Mouse (Mus musculus) spleen, adult 18-20 months (tissue): Measurements from ENCODE around the gene Ugt1a8.
A peak's percentile ranks its signal among the peaks of the same experiment; 100 is the strongest.

Source experiments
- DNase-seq, 2 experiments: peaks; one replicate each; pipeline ENCODE4 v3.0.0; 2022; ENCODE audit warnings: mixed read lengths in 2 of 2

Gene Ugt1a8

DNA sequence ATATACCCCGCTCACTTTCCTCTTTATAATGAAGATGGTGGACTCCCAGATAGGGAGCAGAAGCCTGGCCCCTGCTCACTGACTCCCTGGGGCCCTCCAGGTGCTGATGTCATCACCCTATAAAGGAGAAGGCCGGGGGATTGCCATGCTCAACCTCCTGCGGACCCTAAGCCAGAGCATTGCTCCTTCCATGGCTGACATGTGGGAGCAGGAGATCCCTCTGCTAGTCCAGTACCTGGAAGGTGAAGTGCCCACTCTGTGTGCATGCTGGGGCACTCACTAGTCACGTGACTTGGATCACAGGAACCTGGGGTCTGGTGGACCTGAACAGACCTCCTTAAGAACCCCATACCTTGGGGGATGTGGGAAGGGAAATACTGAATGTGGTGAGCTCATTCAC lies 153.0 kb downstream of the Ugt1a8 start:
- DNase-seq = peak in 1 of 2 experiments; percentile 18

GRCm38 (mm10) chr1:88243861-88244260 lies 156.2 kb downstream of the Ugt1a8 start:
- DNase-seq = peak in 1 of 2 experiments; percentile 22

DNA sequence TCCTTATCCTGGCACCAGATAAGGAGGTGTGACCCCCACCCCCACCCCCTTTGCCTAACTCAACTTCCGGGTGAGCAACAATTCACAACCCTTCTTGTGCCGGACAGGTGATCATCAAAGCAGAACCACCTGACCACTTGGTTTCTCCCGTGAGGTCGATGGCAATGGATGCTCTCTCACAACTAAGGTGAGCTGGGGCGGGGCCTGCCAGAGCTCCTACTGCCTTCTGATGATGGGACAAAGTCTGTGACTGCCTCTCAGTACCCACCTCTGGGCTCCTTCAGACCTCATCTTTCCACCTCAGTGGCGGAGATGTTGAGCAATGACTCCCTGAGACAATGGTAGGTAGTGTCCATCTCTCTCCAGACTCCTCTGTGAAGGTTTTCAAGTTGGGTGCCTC lies 158.3 kb downstream of the Ugt1a8 start:
- DNase-seq = peak in 1 of 2 experiments; percentile 16

DNA sequence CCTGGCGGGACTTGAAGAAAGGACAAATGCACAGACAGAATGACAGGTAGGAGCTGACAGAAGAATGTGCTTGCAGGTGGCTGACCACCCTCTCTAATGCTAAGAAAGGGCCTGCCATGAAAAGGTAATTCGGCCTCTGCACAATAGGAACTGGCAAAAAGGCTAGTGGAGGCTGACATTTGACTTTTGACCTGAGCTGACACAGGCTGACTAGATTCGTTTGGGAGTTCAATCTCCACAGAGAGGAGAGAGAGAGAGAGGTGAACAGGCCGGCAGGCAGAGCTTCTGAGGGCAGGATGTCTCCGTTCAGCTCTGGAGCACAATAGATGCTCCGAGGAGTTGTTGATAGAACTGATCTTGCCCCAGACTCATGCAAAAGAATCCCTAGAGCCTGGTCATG lies 158.8 kb downstream of the Ugt1a8 start:
- no peak for DNase-seq

GRCm38 (mm10) chr1:88247660-88248059 lies 160.0 kb downstream of the Ugt1a8 start:
- peak in 1 of 2 experiments; percentile 16 for DNase-seq

DNA sequence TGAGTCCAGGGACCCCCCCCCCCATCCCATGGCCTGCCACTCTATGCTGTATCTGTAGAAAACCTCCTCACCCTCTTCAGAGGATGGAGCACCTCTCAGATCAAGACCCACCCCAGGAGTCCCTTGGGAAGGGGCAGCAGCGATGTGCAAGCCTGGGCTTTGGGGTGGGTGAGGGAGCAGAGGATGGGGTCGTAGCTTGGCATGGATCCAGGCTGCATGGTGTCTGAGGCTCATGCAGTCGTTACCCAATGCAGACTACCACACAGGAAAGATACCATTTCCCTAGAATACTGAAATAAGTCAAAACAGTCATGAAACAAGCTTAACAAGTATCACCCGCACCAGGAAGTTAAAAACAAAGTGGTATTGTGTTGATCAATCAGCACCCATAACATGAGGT lies 161.0 kb downstream of the Ugt1a8 start:
- no peak for DNase-seq

GRCm38 (mm10) chr1:88249596-88249995 lies 162.0 kb downstream of the Ugt1a8 start:
- DNase-seq = no peak

DNA sequence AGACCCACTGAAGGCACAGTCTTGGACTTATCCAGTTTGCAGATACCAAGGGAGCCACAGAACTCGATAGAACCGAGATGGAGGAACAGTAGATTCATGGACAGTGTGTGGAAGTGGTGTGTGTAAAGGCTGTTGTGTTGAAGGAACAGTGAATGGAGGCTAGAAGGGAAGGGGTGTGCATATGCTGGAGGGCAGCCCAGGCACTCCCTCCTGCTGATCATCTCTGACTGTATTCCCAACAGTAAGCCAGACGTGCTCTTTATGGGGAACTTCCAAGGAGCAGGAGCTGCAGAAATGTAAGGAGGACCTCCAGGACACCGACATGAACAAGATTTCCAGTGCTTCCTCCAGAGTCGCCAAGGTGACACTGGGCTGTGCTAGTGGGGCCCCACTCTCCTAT lies 162.4 kb downstream of the Ugt1a8 start:
- DNase-seq = no peak

DNA sequence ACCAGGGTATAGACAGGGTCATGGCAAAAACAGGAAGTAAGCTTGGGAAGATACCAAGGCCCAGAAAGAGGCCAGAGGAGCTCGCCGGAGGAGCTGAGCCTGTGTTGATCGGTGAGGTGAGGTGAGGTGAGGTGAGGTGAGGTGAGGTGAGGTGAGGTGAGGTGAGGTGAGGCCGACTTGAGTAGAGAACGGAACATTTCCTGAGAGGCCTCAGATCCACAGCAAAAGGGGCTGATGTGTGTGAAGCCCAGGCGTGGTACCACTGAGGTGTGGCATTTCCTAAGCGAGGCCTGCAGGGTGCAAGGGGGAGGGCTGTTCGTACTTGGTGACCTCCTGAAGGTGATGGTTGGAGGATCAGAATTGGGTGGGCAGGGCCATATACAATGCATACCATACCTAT lies 165.5 kb downstream of the Ugt1a8 start:
- peak in 1 of 2 experiments; percentile 36 for DNase-seq

DNA sequence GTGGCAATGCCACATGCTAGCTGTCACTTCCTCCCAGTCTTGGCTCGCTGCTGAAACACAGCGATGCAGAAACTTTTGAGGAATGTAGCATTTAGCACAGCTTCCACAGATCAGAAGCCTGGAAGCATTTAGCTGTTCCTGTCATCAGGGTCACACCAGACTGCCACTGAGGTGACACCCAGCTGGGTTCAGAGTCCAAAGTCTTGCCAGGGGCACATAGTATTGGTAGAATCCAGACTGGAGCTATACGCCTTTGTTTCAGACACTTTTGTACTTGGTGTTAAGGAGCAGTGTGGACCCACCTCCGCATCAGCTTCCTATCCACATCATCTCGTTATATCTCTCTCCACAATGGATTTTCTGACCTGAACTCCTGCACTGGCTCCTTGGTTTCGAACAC lies 165.9 kb downstream of the Ugt1a8 start:
- DNase-seq = no peak

GRCm38 (mm10) chr1:88254793-88255465 lies 167.3 kb downstream of the Ugt1a8 start:
- DNase-seq = peak in 1 of 2 experiments; percentile 32

DNA sequence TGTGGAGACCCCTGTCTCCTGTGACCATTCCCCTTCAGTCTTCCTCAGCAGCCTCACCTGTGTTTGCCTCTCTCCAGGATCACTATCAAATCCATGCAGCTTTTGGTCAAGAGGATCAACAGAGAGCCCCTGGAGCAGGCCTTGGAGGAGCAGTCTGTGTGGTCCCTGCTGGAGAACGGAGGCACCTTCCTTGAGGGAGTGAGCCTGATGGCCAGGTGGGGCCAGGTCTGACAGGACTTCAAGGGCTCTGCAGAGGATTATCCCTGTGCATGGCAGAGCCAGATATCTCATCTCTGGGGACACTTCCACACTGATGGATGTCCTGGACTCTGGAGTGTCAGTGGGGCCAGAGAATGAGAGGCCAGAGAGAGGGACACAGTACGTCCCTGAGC lies 167.8 kb downstream of the Ugt1a8 start:
- DNase-seq = no peak

DNA sequence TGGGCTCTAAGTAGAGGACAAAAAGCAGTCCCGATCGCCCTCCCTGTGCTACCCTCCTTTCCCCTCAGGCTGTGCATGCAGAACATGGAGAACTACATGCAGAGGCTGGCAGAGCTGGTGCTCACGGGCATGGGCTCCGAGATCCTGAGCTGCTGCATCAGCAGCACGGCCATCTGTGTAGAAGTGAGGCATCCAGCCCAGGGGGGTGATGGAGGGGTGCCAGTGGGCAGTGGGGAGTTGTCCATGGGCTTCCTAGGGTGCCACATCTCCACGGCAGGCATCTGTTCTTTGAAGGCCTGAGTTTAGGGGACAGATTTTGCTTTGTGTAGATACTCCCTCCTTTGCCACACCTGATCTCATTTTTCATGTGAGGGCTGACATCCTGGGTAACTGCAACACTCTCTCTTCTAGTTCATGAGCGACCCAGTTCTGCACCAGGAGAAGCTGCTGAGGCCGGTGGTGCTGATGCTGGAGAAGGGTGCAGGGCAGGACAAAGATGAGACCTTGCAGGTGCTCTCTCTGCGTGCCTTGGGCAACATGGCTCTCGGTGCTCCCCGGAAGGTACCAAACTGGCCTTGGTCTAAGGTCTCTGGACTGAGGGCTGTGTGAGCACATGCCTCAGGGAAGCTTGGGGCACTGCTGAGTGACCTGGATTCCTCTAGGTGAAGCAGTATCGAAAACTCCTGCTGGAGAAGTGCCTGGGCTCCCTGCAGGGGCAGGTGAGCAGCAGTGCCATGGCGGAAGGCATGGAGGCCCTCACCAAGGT lies 168.6 kb downstream of the Ugt1a8 start:
- DNase-seq = peak in 1 of 2 experiments; percentile 33

DNA sequence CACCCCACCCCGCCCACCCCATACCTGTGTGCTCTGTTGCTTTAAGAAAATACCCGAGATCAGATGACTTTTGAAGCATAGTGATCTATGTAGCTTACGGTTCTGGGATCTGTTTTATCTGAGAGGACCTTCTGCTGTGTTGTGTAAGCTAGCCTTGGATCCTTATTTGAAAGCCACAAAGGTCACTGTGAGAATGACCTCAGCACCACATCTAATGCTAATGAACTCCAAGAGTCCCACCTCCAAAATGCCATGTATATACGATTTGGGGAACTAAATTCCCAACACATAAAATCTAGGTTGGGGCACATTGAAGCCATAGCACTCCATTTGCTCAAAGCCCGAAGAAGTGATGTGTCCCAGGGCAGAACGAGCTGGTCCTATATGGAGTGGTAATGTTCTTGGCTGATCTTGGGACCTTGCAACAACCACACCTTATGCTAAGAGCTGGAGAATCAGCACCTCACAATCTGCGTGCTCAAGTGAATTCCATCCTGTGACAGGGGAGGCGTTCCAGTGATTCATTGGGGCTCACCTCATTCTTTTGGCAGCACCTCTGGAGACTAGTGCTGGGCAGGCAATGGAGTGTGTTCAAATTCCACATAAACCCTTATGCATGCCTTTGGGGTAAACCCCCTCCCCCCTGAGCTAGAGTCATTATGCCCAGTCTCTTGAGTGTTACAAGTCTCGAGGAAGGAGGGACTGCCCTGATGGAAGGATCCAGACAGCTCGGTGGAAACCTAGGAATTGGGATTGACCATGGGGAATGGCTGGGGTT lies 169.5 kb downstream of the Ugt1a8 start:
- DNase-seq = no peak

GRCm38 (mm10) chr1:88257681-88258080 lies 170.1 kb downstream of the Ugt1a8 start:
- DNase-seq = peak in 1 of 2 experiments; percentile 21

DNA sequence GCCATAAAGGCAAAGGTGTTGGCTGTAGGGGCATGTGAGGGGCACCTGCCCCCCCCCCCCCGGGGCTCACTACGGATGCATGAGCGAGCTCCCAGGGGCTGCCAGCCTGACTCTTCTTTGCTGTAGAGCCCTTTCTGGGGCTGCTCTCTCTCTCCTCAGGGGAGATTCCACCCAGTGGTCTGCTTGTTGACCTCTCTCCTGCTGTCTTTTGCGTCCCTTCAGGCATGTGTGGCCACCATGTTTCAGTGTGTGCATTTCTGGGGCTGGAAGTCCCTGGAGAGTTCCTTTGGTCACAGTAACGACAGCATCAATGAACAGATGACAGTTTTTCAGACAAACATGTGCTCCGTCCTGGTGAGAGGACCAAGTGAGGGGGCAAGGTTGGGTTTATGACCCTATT lies 170.7 kb downstream of the Ugt1a8 start:
- no peak for DNase-seq

- peak in 1 of 2 experiments; percentile 24 for DNase-seq
Measured at GRCm38 (mm10) chr1:88258881-88259642, 171.4 kb downstream of the Ugt1a8 start.

DNA sequence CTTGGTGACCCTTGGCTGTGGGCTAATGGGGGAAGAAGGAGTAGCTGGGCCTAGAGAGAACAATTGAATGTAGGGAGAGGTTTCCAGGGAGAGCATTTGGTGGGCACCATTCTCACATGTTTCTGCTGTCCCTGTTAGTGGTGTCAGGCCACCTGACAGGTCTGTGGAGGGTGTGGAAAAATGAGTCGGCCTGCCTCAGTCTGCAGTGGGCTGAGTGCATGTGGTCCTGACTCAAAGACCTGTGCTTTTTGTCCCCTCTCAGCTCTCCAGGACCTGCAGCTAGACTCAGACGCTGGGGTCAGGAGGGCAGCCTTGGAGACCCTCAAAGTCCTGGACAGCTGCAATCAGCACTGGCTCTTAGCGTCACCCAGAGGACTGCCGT lies 172.0 kb downstream of the Ugt1a8 start:
- DNase-seq = no peak

- peak in 1 of 2 experiments; percentile 36 for DNase-seq
Measured at GRCm38 (mm10) chr1:88260114-88260513, 172.5 kb downstream of the Ugt1a8 start.

DNA sequence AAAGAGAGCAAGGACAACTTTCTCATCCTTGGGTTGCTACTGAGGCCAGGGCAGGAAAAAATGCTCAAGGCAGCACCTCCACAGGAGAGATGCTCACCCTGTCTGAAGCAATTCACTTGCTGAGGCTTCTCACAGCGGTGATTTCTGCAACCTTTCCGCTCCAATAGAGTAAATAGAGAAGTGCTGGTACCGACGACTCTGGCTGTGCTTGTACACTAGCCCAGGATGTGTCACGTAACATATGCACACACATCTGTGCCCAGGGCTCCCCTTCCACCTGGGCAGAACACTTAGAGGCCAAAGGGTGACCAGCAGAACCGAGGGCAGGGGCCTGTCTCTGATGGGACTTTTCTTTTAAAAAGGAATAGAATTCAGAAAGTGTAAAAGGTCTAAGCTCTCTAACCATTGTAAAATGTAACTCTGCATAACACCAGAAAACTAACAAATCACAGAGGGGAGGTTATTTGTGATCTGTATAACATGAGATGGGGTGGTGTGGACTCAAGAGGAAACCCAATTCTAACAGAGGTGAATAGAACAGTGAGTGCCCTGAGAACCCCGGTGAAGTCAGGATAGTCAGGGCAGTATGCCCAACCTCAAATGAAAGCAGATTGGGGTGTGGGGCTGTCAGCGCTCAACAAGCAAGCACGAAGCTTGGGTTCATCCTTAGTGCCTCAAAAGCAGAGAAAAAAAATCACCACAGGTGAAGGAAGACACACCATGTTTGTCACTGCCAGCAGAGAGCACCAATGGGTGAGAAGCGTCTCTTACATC lies 173.2 kb downstream of the Ugt1a8 start:
- peak in 1 of 2 experiments; percentile 6 for DNase-seq

GRCm38 (mm10) chr1:88261706-88262105 lies 174.1 kb downstream of the Ugt1a8 start:
- peak in 1 of 2 experiments; percentile 23 for DNase-seq

- DNase-seq = peak in 1 of 2 experiments; percentile 15
Measured at GRCm38 (mm10) chr1:88262255-88262654, 174.6 kb downstream of the Ugt1a8 start.
